Mouse (Mus musculus) midbrain, embryonic 11.5 days (tissue): ENCODE results near the gene Sgcd. TPM values are rescaled to one million over a fixed set of nuclear protein-coding genes. Genes with fewer than 3 reads are reported as not detected.

Experiments used
- ATAC-seq: fragments of 200-750 bp; cut with Nextera tagmentation; 2 replicates; pipeline ENCODE4 v1.8.0; 2017; ENCODE audit warnings: moderate TSS enrichment, moderate library complexity; ENCODE audit not compliant: low FRiP score
- DNase-seq: peaks from one replicate; pipeline ENCODE4 v3.0.0; 2015; ENCODE audit warnings: low spot score; ENCODE audit errors: missing footprints
- H3K27ac ChIP-seq: fragments of 300-500 bp; sonication (generic); 2 replicates; pipeline ENCODE4 v1.5.1; 2014; ENCODE audit warnings: low read depth, low read length
- H3K27me3 ChIP-seq: fragments of 300-500 bp; sonication (generic); 2 replicates; pipeline ENCODE4 v1.6.1; 2014; ENCODE audit warnings: mild to moderate bottlenecking, low read length, moderate library complexity, mixed read lengths; ENCODE audit not compliant: control insufficient read depth, insufficient read depth
- H3K36me3 ChIP-seq: fragments of 300-500 bp; sonication (generic); 2 replicates; pipeline ENCODE4 v1.6.1; 2014; ENCODE audit warnings: mild to moderate bottlenecking, low read length, moderate library complexity, mixed read lengths; ENCODE audit not compliant: control insufficient read depth, insufficient read depth
- H3K4me1 ChIP-seq: fragments of 300-500 bp; sonication (generic); 2 replicates; pipeline ENCODE4 v1.6.1; 2014; ENCODE audit warnings: low read length; ENCODE audit not compliant: control insufficient read depth, insufficient read depth
- H3K4me2 ChIP-seq: fragments of 300-500 bp; sonication (generic); 2 replicates; pipeline ENCODE4 v1.6.1; 2014; ENCODE audit warnings: mild to moderate bottlenecking, moderate library complexity
- H3K4me3 ChIP-seq: fragments of 300-500 bp; sonication (generic); 2 replicates; pipeline ENCODE4 v1.5.1; 2014; ENCODE audit warnings: low read depth, low read length
- H3K9ac ChIP-seq: fragments of 300-500 bp; sonication (generic); 2 replicates; pipeline ENCODE4 v1.6.1; 2014; ENCODE audit warnings: low read length
- H3K9me3 ChIP-seq: fragments of 300-500 bp; sonication (generic); 2 replicates; pipeline ENCODE4 v1.6.1; 2016; ENCODE audit warnings: low read length; ENCODE audit not compliant: control insufficient read depth
- WGBS: fragments of 180-500 bp; shearing (Covaris S2); extraction: QIAGEN DNeasy Blood & Tissue Kit; methylation state at CpG from one replicate; pipeline ENCODE4 v1.1.7; 2014; 5-methylcytosine and 5-hydroxymethylcytosine counted together
- polyA plus RNA-seq: library from polyadenylated mRNA; unstranded; fragments of >200 nt; fragmentation: Nextera tagmentation; extraction: Ambion mirVana; gene quantifications from 2 replicates; pipeline ENCODE4 v1.2.1, GENCODE M21; 2014

Gene Sgcd
- polyA plus RNA-seq, 1 experiment from 2014 or later, result 1.4 TPM

DNA sequence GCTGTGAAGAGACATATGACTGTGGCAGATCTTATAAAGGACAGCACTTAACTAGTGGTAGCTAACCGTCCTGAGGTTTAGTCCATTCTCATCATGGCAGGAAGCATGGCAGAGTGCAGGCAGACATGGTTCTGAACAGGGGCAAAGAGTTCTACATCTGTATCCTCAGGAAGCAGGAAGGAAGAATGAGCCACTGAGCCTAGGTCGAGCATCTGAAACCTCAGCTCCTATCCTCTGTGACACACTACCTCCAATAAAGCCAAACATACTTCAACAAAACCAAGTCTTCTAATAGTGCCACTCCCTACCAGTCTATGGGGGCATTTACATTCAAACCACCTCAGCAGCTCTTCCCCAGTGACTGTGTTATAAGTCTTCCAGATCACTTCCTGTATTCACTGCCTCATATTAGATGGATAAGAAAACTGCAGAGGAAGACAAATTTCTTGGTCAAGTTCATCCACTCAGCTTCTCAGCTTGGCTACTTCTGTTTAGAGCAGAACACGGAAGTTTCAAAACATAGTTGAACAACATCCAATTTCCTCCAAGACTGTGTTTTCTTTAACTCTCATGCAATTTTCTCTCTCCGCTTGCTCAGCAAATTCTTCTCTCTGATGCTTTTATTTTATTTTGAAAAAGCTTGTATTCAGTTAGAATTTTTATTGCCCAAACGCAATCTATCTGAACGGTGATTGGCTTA lies 817.7 kb downstream of the Sgcd start:
- Histone ChIP-seq H3K9me3 (no peaks in the 10 kb centered on the region), H3K4me3 (no peak overlapping the region), H3K9ac (no peak overlapping the region), H3K27me3 (no peaks in the 10 kb centered on the region), H3K36me3 (no peaks in the 10 kb centered on the region), H3K4me2 (no peak overlapping the region), H3K4me1 (no peaks in the 10 kb centered on the region), H3K27ac (no peak overlapping the region)
- 91% methylated on average over 6 of the region's 6 CpGs for WGBS
- DNase-seq (no peak), ATAC-seq (no peak)

DNA sequence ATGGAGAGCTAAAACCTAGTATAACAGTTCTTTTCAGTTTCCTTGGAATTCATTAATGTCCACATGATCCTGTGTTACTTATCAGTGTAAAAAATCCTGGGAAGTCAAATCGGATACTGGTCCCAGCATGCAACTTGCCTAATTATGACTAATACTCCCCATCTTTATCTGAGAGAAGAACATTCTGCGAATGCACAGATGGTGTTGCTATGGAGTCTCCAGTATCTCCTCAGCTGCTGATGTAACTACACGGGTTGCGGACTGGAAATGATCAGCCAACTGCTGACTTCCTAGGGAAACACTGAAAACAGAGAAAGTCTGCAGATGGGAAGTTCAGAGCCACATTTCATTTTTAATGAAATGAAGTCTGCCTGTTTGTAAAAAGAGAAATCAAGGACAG lies 821.4 kb downstream of the Sgcd start:
- H3K4me3 ChIP-seq, result no peak overlapping the region
- H3K4me1 ChIP-seq, result no peaks in the 10 kb centered on the region
- H3K4me2 ChIP-seq, result no peak overlapping the region
- no peak overlapping the region for H3K9ac ChIP-seq
- no peaks in the 10 kb centered on the region for H3K36me3 ChIP-seq
- no peaks in the 10 kb centered on the region for H3K27me3 ChIP-seq
- 81% methylated on average over 4 of the region's 4 CpGs for WGBS
- no peak overlapping the region for H3K27ac ChIP-seq
- ATAC-seq (no peak), DNase-seq (no peak)
- no peaks in the 10 kb centered on the region for H3K9me3 ChIP-seq

DNA sequence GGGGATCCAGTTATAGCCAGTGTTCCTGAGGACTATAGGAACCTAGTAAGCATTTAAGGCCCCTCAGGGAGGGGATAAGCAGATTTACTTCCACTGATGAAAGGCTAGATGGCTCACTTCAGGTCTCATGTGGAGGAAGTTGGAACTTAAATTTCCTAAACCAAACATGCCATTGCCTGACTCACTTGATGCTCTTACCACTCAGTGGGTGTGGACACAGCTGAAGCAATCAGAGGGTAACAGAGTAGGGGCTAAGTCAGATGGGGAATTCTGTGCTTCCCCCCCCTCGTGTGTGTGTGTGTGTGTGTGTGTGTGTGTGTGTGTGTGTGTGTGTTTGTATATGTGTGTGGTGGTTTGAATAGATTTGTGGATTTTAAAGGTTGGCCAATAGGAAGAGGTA lies 830.7 kb downstream of the Sgcd start:
- no peaks in the 10 kb centered on the region for H3K36me3 ChIP-seq
- H3K9me3 ChIP-seq, result no peaks in the 10 kb centered on the region
- H3K27ac ChIP-seq, result no peak overlapping the region
- no peak overlapping the region for H3K9ac ChIP-seq
- peaks cover 3% of the 10 kb centered on the region; the same call in 1 of the 2 replicates for H3K4me1 ChIP-seq
- DNase-seq (peak; percentile 10), ATAC-seq (no peak)
- H3K4me3 ChIP-seq, result no peak overlapping the region
- H3K4me2 ChIP-seq, result no peak overlapping the region
- no peaks in the 10 kb centered on the region for H3K27me3 ChIP-seq
- 78% methylated on average over 1 of the region's 1 CpGs for WGBS

DNA sequence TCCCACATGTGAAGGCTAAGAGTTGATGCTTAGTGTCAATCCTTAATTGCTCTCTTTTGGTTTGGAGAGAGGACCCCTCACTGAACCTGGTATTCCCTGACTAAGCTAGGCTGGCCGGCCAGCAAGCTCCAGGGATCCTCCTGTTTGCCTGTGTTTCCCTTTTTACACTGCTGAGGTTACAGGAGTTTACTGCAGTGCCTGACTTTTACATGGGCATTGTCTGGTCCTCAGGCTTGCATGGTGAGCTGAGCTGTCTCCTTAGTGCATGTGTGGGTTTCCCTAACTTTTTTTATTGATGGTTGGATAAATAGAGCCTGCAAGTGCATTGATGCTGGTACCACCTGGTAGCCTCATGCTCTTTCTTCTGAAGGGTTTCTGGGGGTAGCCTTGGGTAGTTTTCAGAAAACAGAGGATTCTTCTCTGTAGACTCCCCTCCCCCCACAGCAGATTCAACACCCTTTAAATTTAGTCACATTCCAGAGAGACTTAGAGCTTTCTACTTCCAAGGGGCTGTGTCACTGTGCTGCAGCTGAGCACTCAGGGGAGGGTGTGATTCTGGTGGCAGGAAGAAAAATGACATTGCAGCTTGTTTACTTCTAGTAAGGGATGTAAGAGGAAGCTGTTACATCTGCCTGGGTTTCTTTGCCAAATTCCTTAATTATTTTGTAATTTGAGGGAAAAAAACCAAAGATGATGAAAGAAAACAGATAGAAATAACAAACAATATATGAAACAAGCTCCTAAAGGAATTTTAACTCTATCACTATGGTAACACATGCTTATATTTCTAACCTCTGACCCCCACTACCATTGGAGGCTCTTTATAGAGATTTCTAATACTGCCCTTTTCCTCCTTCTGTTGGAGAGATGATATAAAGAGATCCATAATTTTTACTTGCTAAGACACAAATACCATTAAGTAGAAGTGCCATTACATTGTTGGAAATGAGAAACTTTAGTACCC lies 831.8 kb downstream of the Sgcd start:
- Histone ChIP-seq H3K27me3 (no peaks in the 10 kb centered on the region), H3K36me3 (no peaks in the 10 kb centered on the region), H3K4me1 (peaks cover 3% of the 10 kb centered on the region; the same call in 1 of the 2 replicates), H3K27ac (no peak overlapping the region), H3K4me3 (no peak overlapping the region), H3K9me3 (no peaks in the 10 kb centered on the region), H3K9ac (no peak overlapping the region), H3K4me2 (no peak overlapping the region)
- 38% methylated on average over 1 of the region's 1 CpGs for WGBS
- ATAC-seq (no peak), DNase-seq (peak; percentile 82)

DNA sequence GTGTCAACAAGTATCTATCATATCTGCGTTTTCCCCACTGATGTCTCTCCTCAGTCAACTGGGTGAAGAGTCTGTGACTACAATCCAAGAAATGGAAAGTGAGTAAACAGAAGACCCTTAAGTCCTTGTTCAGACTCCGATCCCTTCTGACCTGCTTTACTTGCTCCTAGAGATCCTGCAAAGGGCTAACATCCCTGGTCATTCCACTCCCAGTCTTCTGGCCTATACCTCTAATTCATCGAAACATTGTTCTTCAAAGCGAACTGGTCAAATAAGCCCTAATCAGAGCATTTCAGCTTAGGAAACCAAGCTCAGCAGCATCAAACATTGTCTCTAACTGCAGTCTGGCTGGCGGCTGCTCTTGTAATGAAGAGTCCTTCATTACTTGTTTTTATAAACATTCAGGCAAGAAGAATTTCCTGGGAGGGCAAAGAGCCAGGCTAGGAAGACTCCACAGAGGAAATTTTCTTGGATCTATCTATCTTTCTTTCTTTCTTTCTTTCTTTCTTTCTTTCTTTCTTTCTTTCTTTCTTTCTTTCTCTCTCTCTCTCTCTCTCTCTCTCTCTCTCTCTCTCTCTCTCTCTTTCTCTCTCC lies 833.8 kb downstream of the Sgcd start:
- Histone ChIP-seq H3K27ac (no peak overlapping the region), H3K9me3 (no peaks in the 10 kb centered on the region), H3K4me1 (peaks cover 3% of the 10 kb centered on the region; the same call in 1 of the 2 replicates), H3K36me3 (no peaks in the 10 kb centered on the region), H3K4me2 (no peak overlapping the region), H3K4me3 (no peak overlapping the region), H3K27me3 (no peaks in the 10 kb centered on the region), H3K9ac (no peak overlapping the region)
- WGBS, result 88% methylated on average over 5 of the region's 5 CpGs
- no peak for ATAC-seq
- DNase-seq, result peak; percentile 81

DNA sequence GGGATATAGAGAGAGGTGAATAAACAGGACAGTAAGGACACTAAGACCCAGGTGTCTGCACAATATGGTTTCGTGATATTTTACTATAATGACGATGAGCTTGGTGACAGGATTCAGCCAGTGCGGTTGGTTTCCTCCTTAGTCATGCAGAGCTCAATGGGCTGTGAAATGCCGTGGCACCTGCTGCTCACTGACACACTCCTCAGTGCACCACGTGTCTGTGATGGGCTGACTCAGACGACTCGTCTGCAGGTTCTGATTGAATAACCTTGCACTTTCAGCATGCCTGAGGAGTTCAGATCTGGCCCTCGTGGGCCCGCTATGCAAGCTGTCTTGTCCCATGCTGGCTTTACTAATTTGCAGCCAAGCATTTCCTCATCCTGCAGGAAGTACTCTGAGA lies 839.2 kb downstream of the Sgcd start:
- Histone ChIP-seq H3K4me2 (no peak overlapping the region), H3K9me3 (no peaks in the 10 kb centered on the region), H3K27me3 (no peaks in the 10 kb centered on the region), H3K27ac (no peak overlapping the region), H3K4me1 (no peaks in the 10 kb centered on the region), H3K4me3 (no peak overlapping the region), H3K9ac (no peak overlapping the region), H3K36me3 (no peaks in the 10 kb centered on the region)
- no peak for DNase-seq
- no peak for ATAC-seq
- WGBS, result 77% methylated on average over 9 of the region's 9 CpGs

DNA sequence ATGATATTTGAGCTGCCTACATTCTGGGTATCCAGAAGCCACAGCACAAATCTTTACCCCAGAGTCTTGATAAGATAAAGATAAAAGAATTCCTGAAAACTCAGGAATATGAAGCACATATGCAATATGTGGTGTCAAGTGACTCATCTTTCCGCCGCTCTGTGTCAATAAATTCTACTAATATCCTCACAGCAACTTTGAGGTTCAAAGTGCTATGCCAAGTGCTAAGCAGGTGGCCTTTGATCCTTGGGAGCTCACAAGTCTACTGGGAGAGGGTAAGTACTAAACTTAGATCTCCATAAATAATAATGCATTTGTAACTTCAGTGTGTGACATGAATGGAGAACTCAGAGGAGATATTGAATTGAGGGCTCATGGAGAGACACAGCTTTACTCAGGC lies 848.9 kb downstream of the Sgcd start:
- H3K4me2 ChIP-seq, result no peak overlapping the region
- no peak overlapping the region for H3K27ac ChIP-seq
- 93% methylated on average over 2 of the region's 2 CpGs for WGBS
- no peaks in the 10 kb centered on the region for H3K9me3 ChIP-seq
- no peak overlapping the region for H3K4me3 ChIP-seq
- H3K27me3 ChIP-seq, result no peaks in the 10 kb centered on the region
- no peaks in the 10 kb centered on the region for H3K36me3 ChIP-seq
- DNase-seq (no peak), ATAC-seq (no peak)
- no peak overlapping the region for H3K9ac ChIP-seq
- H3K4me1 ChIP-seq, result no peaks in the 10 kb centered on the region

DNA sequence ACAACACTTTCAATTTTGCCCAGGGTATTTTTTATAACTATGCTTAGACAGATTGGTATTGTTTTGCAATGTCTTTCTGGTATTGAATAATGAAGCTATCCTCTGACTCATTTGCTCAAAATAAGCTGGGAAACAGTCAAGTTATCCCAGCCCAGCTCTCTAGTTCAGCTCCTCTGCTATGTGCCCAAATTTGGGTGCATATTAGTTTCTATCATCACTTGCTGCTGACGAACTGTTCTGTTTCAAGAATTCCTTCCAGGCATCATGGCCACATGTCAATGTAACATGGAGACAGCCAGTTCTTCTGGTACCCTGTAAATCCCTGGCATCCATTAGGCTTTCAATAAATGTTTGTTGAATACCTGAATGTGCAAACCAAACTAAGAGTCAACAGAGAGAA lies 849.5 kb downstream of the Sgcd start:
- H3K27me3 ChIP-seq, result no peaks in the 10 kb centered on the region

DNA sequence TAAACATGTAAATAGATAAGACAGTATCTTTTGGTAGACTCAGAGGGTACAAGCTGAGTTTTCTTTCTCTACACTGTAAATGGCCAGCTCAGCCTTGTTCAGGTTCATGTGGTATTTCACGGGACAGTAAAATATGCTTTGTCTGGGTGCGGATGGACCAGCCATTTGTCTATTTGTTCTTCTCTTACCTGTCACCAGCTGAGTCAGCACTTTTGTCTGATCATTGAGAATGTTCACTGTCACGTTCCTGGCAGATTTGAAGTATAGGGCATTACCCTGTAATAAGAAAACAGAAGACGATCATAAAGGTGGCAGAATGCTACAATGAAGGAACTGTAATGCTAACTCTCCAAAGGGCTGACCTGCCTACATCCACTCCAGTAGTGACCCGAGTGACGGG lies 856.4 kb downstream of the Sgcd start:
- Histone ChIP-seq H3K36me3 (no peaks in the 10 kb centered on the region), H3K27me3 (no peaks in the 10 kb centered on the region), H3K4me2 (no peak overlapping the region), H3K9ac (no peak overlapping the region), H3K4me3 (no peak overlapping the region), H3K27ac (no peak overlapping the region), H3K9me3 (no peaks in the 10 kb centered on the region), H3K4me1 (no peaks in the 10 kb centered on the region)
- ATAC-seq, result no peak
- 94% methylated on average over 6 of the region's 6 CpGs for WGBS
- DNase-seq, result no peak

More for the DNA sequence above, 849.5 kb downstream of the Sgcd start:
- Histone ChIP-seq H3K4me3 (no peak overlapping the region), H3K4me2 (no peak overlapping the region), H3K36me3 (no peaks in the 10 kb centered on the region), H3K4me1 (no peaks in the 10 kb centered on the region), H3K27ac (no peak overlapping the region), H3K9ac (no peak overlapping the region), H3K9me3 (no peaks in the 10 kb centered on the region)
- no peak for ATAC-seq
- DNase-seq, result no peak
- 80% methylated on average over 1 of the region's 1 CpGs for WGBS
